Mouse (Mus musculus) CH12.LX (cell line): ENCODE measurements around the gene Kyat1. TPM values are rescaled to one million over a fixed set of nuclear protein-coding genes. Genes with fewer than 3 reads are reported as not detected.
"Not testable (repeated sequence)": the region's sequence is repeated elsewhere in the genome, so short reads cannot be mapped to it uniquely, and the experiment has no call there.

ENCODE experiments used
- DNase-seq: peaks from one replicate; pipeline ENCODE4 v3.0.0-alpha.2; 2013; ENCODE audit errors: extremely low read depth
- H3K27ac ChIP-seq: 2 replicates; pipeline ENCODE4 v1.5.1; 2012; ENCODE audit warnings: low read depth, mild to moderate bottlenecking, control low read depth, moderate library complexity; ENCODE audit not compliant: insufficient read depth
- H3K27me3 ChIP-seq: replicated peaks from 2 replicates; pipeline ENCODE3; 2012; ENCODE audit warnings: inconsistent platforms
- H3K36me3 ChIP-seq, 2 experiments: replicated peaks in 1 of 2; 2 replicates each; pipeline versions ENCODE3 to v1.6.1; 2012; ENCODE audit warnings: inconsistent platforms in 1 of 2, low read length in 1 of 2, mild to moderate bottlenecking in 1 of 2, mixed read lengths in 1 of 2, moderate library complexity in 1 of 2; ENCODE audit not compliant: control insufficient read depth in 1 of 2, insufficient read depth in 1 of 2
- H3K4me1 ChIP-seq, 2 experiments: 2 replicates each; pipeline ENCODE4 v1.6.1; 2012; ENCODE audit warnings: inconsistent platforms in 1 of 2, moderate library complexity in 1 of 2; ENCODE audit not compliant: insufficient read depth in 2 of 2, control insufficient read depth in 1 of 2
- H3K4me2 ChIP-seq: 2 replicates; pipeline ENCODE4 v1.6.1; 2012; ENCODE audit warnings: low read depth, mild to moderate bottlenecking, control low read depth; ENCODE audit not compliant: poor library complexity, insufficient read depth, severe bottlenecking
- H3K4me3 ChIP-seq, 3 experiments: fragments of 150-350 bp in 1 of 3; sonication (generic) in 1 of 3; replicated peaks in 1 of 3; 2 replicates each; pipeline versions ENCODE3 to v1.5.1; 2011 to 2012; ENCODE audit warnings: low read depth in 2 of 3, low read length in 2 of 3, mild to moderate bottlenecking in 2 of 3, moderate library complexity in 2 of 3, control low read depth in 1 of 3, improper control_type of control experiment in 1 of 3, inconsistent platforms in 1 of 3, mixed read lengths in 1 of 3; ENCODE audit not compliant: poor library complexity in 1 of 3
- H3K79me2 ChIP-seq: replicated peaks from 2 replicates; pipeline ENCODE4 v1.6.1; 2012; ENCODE audit warnings: mild to moderate bottlenecking, moderate library complexity; ENCODE audit not compliant: control insufficient read depth, poor library complexity, insufficient read depth, severe bottlenecking; ENCODE audit errors: extremely low read depth
- H3K9ac ChIP-seq: 2 replicates; pipeline ENCODE4 v1.6.1; 2012; ENCODE audit warnings: low read depth, mild to moderate bottlenecking, control low read depth, moderate library complexity; ENCODE audit not compliant: insufficient read depth
- H3K9me3 ChIP-seq: replicated peaks from 2 replicates; pipeline ENCODE3; 2012; ENCODE audit warnings: low read length, inconsistent platforms, mixed read lengths
- CTCF ChIP-seq, 2 experiments: IDR thresholded peaks in 1 of 2; conservative IDR thresholded peaks in 1 of 2; 2 replicates each; pipeline ENCODE4 v1.5.1; 2011 to 2012; ENCODE audit warnings: low read depth in 2 of 2, low read length in 2 of 2, improper control_type of control experiment in 1 of 2, inconsistent platforms in 1 of 2, mild to moderate bottlenecking in 1 of 2, moderate library complexity in 1 of 2
- ELF1 ChIP-seq: IDR thresholded peaks from 2 replicates; pipeline ENCODE4 v1.6.1; 2014; ENCODE audit warnings: low read depth, mild to moderate bottlenecking, inconsistent platforms, low read length, improper control_type of control experiment
- GABPA ChIP-seq: IDR thresholded peaks from 2 replicates; pipeline ENCODE4 v1.6.1; 2012; ENCODE audit warnings: low read depth, low read length, improper control_type of control experiment, inconsistent platforms; ENCODE audit not compliant: insufficient replicate concordance
- IRF4 ChIP-seq: IDR thresholded peaks from 2 replicates; pipeline ENCODE4 v1.6.1; 2014; ENCODE audit warnings: low read depth, mild to moderate bottlenecking, inconsistent platforms, low read length, improper control_type of control experiment
- JUN ChIP-seq: IDR thresholded peaks from 2 replicates; pipeline ENCODE4 v1.6.1; 2011; ENCODE audit warnings: low read depth, mild to moderate bottlenecking, low read length, improper control_type of control experiment, moderate library complexity; ENCODE audit not compliant: insufficient read depth
- JUND ChIP-seq: conservative IDR thresholded peaks from 2 replicates; pipeline ENCODE4 v1.6.1; 2011; ENCODE audit warnings: low read depth, low read length, improper control_type of control experiment
- MEF2A ChIP-seq: IDR thresholded peaks from 2 replicates; pipeline ENCODE4 v1.6.1; 2014; ENCODE audit warnings: low read depth, mild to moderate bottlenecking, inconsistent platforms, low read length, improper control_type of control experiment, borderline replicate concordance
- MYC ChIP-seq: IDR thresholded peaks from 2 replicates; pipeline ENCODE4 v1.6.1; 2011; ENCODE audit warnings: low read depth, mild to moderate bottlenecking, improper control_type of control experiment, low read length
- PAX5 ChIP-seq: IDR thresholded peaks from 2 replicates; pipeline ENCODE4 v1.6.1; 2012; ENCODE audit warnings: low read length, inconsistent platforms, mixed read lengths
- POLR2A ChIP-seq: IDR thresholded peaks from 2 replicates; pipeline ENCODE4 v1.6.1; 2011; ENCODE audit warnings: low read depth, mild to moderate bottlenecking, improper control_type of control experiment, low read length
- POLR2AphosphoS2 ChIP-seq: IDR thresholded peaks from 2 replicates; pipeline ENCODE4 v1.6.1; 2011; ENCODE audit warnings: low read depth, low read length, improper control_type of control experiment
- RCOR1 ChIP-seq: conservative IDR thresholded peaks from 2 replicates; pipeline ENCODE4 v1.6.1; 2012; ENCODE audit warnings: low read depth, mild to moderate bottlenecking, inconsistent platforms, low read length, improper control_type of control experiment
- SIN3A ChIP-seq: IDR thresholded peaks from 2 replicates; pipeline ENCODE4 v1.6.1; 2012; ENCODE audit warnings: low read length, improper control_type of control experiment, inconsistent platforms
- SMC3 ChIP-seq: IDR thresholded peaks from 2 replicates; pipeline ENCODE4 v1.6.1; 2011; ENCODE audit warnings: low read depth, low read length, improper control_type of control experiment
- TBP ChIP-seq: conservative IDR thresholded peaks from 2 replicates; pipeline ENCODE4 v1.6.1; 2011; ENCODE audit warnings: low read depth, low read length, improper control_type of control experiment
- ZMIZ1 ChIP-seq: IDR thresholded peaks from 2 replicates; pipeline ENCODE4 v1.6.1; 2012; ENCODE audit warnings: low read depth, mild to moderate bottlenecking, inconsistent platforms, low read length, improper control_type of control experiment
- ZNF384 ChIP-seq: IDR thresholded peaks from 2 replicates; pipeline ENCODE4 v1.6.1; 2012; ENCODE audit warnings: low read depth, low read length, improper control_type of control experiment, inconsistent platforms
- dilution Hi-C: fragments of 300-500 bp; cut with MboI; formaldehyde crosslinking; loops from 2 replicates; pipeline ENCODE4 v1.14.3; 2020; ENCODE audit warnings: low sequenced_read_pairs; ENCODE audit not compliant: extremely low pct_unique_long_range_greater_than_20kb, extremely low pct_ligation_motif_present
- in situ Hi-C: fragments of 300-500 bp; cut with MboI; formaldehyde crosslinking; loops from 3 replicates; pipeline ENCODE4 v1.14.3; 2019; ENCODE audit warnings: low sequenced_read_pairs, low pct_ligation_motif_present, low pct_unique_long_range_greater_than_20kb, mixed read lengths
- polyA plus RNA-seq: library from polyadenylated mRNA; unstranded; fragments of >175 nt; gene quantifications from 2 replicates; pipeline ENCODE4 v1.2.1, GENCODE M21; 2012; ENCODE audit warnings: low read depth; ENCODE audit not compliant: insufficient read length
- total RNA-seq, 2 experiments: library from RNA; depleted of rRNA; stranded (reverse); fragments of 300-350 nt in 1 of 2; fragments of >200 nt in 1 of 2; gene quantifications; 2 replicates each; pipeline ENCODE4 v1.2.3; 2012 to 2014

The Kyat1 gene
- total and polyA plus RNA-seq, 3 experiments: 5.0 to 7.0 (median 5.4) TPM

DNA sequence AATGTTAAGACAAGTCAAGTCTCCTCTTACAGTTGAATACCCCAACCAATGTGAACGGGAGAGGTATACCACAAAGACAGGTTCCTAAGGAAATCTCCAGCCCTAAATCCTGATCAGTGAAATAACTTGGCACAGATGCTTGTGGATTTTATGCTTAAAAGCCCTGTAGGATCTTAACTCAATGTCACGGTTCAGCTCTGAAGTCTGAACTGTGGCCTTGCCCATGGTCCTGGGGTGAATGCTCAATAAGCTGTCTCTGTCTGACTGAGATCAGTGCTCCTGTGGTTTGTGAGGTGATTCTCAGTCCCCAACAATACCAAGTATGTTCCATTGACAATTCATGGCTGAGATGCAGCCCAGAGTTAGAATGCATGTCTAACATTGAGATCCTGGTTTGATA is 23.2 kb downstream of the Kyat1 start:
- no peak overlapping the region for H3K9ac ChIP-seq
- H3K27me3 ChIP-seq: no peaks in the 10 kb centered on the region
- dilution Hi-C loops: no loop called here
- TF ChIP-seq ELF1: no peak
- no peak for TF ChIP-seq POLR2A
- no peak for TF ChIP-seq ZNF384
- no peak for TF ChIP-seq CTCF (conservative IDR thresholded peaks at IDR 0.05 in 1 of 2, IDR thresholded peaks at IDR 0.05 in 1 of 2; ENCODE audit: low read depth in 2 of 2, low read length in 2 of 2)
- TF ChIP-seq TBP: no peak
- no peak for TF ChIP-seq RCOR1
- TF ChIP-seq JUND: no peak
- TF ChIP-seq JUN: no peak
- no peak for TF ChIP-seq GABPA
- TF ChIP-seq SMC3: no peak
- TF ChIP-seq IRF4: no peak
- no peak for TF ChIP-seq SIN3A
- no peak for TF ChIP-seq ZMIZ1
- TF ChIP-seq MYC: no peak
- TF ChIP-seq PAX5: no peak
- no peak for TF ChIP-seq POLR2AphosphoS2
- no peak for TF ChIP-seq MEF2A
- TF ChIP-seq, all 38 proteins: peak for 0
- in situ Hi-C loops: loop anchor here (10.0 kb wide), 1 partner anchor 62 kb away; the partner anchor contains the start of gene Gm28035
- H3K4me2 ChIP-seq: no peak overlapping the region
- no peak overlapping the region for H3K27ac ChIP-seq
- no peaks in the 10 kb centered on the region for H3K79me2 ChIP-seq
- H3K9me3 ChIP-seq: peaks cover 10% of the 10 kb centered on the region
- peaks cover 0 to 10% of the 10 kb centered on the region in 2 experiments for H3K36me3 ChIP-seq
- no peak overlapping the region for H3K4me3 ChIP-seq
- no peak for DNase-seq
- H3K4me1 ChIP-seq: peaks cover 8 to 20% of the 10 kb centered on the region in 2 experiments

DNA sequence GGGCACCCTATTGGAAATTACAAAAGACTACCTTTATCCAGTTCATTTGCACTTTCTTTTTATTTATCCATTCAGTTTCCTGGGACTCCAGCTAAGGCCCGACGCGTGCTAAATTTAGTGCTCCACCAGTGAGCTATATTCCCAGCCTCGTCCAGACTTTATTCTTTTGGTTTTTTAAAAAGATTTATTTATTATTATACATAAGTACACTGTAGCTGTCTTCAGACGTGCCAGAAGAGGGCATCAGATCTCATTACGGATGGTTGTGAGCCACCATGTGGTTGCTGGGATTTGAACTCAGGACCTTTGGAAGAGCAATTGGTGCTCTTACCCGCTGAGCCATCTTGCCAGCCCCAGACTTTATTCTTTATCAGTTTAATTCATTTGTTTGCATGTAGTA is 26.9 kb downstream of the Kyat1 start:
- H3K27ac ChIP-seq, H3K79me2 ChIP-seq, in situ Hi-C loops, dilution Hi-C loops, H3K27me3 ChIP-seq, H3K9me3 ChIP-seq, H3K4me1 ChIP-seq, H3K9ac ChIP-seq, DNase-seq: not testable (repeated sequence)
- Histone ChIP-seq H3K4me3 (peak overlapping the region in 1 of 3 experiments; percentile 65), H3K36me3 (peaks cover 29 to 37% of the 10 kb centered on the region in 2 experiments), H3K4me2 (peak overlapping the region; percentile 6; the same call in 1 of the 2 replicates)
- peak in 1 of 2 experiments; percentile 32; a peak in 2 of 4 replicates for TF ChIP-seq CTCF (conservative IDR thresholded peaks at IDR 0.05 in 1 of 2, IDR thresholded peaks at IDR 0.05 in 1 of 2; ENCODE audit: low read depth in 2 of 2, low read length in 2 of 2)
